Mouse (Mus musculus) CD4-positive naive resting alpha-beta T cell, adult 76 days (primary cell): ENCODE data around the gene Nudt7. TPM values are rescaled to one million over a fixed set of nuclear protein-coding genes. Genes with fewer than 3 reads are reported as not detected.

Experiments
- total RNA-seq: library from RNA; stranded (reverse); gene quantifications from one replicate; pipeline ENCODE4 v1.2.4, GENCODE M21; 2023

Gene Nudt7
- 3.1 TPM for total RNA-seq

DNA sequence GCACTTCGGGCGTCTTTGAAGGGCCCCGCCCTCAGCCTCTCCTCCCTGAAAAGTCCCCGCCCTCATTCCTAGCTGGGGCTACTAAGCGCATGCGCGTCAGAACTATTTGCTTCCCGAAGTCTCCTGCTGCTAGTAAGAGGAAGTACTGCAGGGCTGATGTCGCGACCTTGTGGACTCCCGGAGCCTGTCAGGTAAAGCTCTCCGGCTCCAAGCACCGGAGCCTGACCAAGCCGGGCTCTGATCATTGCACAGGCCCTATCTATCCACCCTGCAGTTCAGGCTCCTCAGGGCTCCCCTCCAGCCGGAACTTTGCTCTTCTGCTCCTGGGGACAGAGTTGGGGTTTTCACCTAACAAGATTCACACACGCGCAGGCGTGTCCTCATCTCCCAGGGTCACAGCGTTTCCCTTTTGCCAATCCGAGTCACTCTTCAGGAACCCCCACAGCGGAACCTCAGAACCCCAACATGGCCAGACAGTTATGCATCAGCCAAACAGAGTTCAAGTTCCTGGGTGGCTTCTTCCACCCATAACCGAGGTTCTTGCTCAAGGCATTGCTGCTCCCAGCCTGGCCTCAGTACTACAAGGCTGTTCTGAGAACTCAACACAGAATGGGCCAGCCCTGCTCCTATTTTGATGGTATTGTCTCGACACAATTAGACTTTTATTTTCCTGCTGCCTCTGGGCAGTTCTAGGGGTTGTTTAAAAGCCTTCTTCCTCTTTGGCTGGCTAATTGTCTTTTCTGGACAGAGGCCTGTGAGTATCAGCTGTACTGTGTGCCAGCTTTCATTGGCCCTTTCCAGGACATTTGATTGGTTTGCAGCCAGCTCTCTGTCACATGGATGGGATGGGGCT is at the start of gene Nudt7:
Gene Nudt7 (plus strand): TSS at position 48 of the 853 bp plus-strand sequence.

Other genes starting within 250 kb of the Nudt7 start
- not detected for gene Vat1l, start 72.1 kb downstream of the Nudt7 start, total RNA-seq